Mouse (Mus musculus) liver, embryonic 12.5 days (tissue): ENCODE results near the gene Prkg1. TPM values are rescaled to one million over a fixed set of nuclear protein-coding genes. Genes with fewer than 3 reads are reported as not detected.
"Not testable (repeated sequence)": the region's sequence is repeated elsewhere in the genome, so short reads cannot be mapped to it uniquely, and the experiment has no call there.

Experiments used
- ATAC-seq: fragments of 200-750 bp; cut with Nextera tagmentation; 2 replicates; pipeline ENCODE4 v1.8.0; 2017; ENCODE audit warnings: moderate number of reproducible peaks, mild to moderate bottlenecking, moderate library complexity
- H3K27ac ChIP-seq: fragments of 300-500 bp; sonication (generic); 2 replicates; pipeline ENCODE4 v1.5.1; 2016; ENCODE audit warnings: mild to moderate bottlenecking
- H3K27me3 ChIP-seq: fragments of 300-500 bp; sonication (generic); replicated peaks from 2 replicates; pipeline ENCODE4 v1.6.1; 2016; ENCODE audit warnings: mild to moderate bottlenecking, moderate library complexity
- H3K36me3 ChIP-seq: fragments of 300-500 bp; sonication (generic); 2 replicates; pipeline ENCODE4 v1.6.1; 2016; ENCODE audit warnings: mild to moderate bottlenecking, moderate library complexity
- H3K4me1 ChIP-seq: fragments of 300-500 bp; sonication (generic); 2 replicates; pipeline ENCODE4 v1.6.1; 2016
- H3K4me2 ChIP-seq: fragments of 300-500 bp; sonication (generic); 2 replicates; pipeline ENCODE4 v1.6.1; 2016; ENCODE audit warnings: mild to moderate bottlenecking, moderate library complexity
- H3K4me3 ChIP-seq: fragments of 300-500 bp; sonication (generic); 2 replicates; pipeline ENCODE4 v1.5.1; 2016; ENCODE audit warnings: mild to moderate bottlenecking, moderate library complexity
- H3K9ac ChIP-seq: fragments of 300-500 bp; sonication (generic); 2 replicates; pipeline ENCODE4 v1.6.1; 2016; ENCODE audit warnings: mild to moderate bottlenecking, moderate library complexity
- H3K9me3 ChIP-seq: fragments of 300-500 bp; sonication (generic); replicated peaks from 2 replicates; pipeline ENCODE4 v1.6.1; 2016; ENCODE audit warnings: mild to moderate bottlenecking, moderate library complexity
- WGBS: fragments of 180-500 bp; shearing (Covaris S2); methylation state at CpG from one replicate; pipeline ENCODE4 v1.1.7; 2016; ENCODE audit not compliant: insufficient replicate concordance; 5-methylcytosine and 5-hydroxymethylcytosine counted together
- polyA plus RNA-seq: library from polyadenylated mRNA; unstranded; fragments of >200 nt; fragmentation: Nextera tagmentation; extraction: Ambion mirVana; gene quantifications from 2 replicates; pipeline ENCODE4 v1.2.1, GENCODE M21; 2016

The Prkg1 gene
- polyA plus RNA-seq, 1 experiment from 2014 or later = 1.4 TPM

DNA sequence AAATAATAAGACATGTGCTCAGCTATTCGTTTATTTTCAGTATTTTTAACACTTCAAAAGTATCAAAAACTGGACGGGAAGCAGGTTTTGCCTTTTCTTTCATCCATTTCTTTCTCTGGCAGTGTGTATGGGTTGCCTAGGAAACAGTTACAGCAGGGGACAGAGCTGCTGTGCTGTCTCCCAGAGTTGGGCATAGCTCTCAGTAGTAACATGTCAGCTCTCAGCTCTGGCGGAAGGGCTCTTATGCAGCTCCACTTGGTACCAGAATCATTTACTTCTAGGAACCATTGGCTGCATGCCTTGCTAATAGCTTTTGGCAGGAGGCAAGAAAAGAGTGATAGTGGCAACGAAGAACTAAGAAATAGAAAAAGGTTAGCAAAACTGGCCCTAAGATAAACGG lies 381.0 kb downstream of the Prkg1 start:
- H3K9ac ChIP-seq = no peak overlapping the region
- no peak overlapping the region for H3K27ac ChIP-seq
- no peak overlapping the region for H3K4me2 ChIP-seq
- H3K9me3 ChIP-seq = no peaks in the 10 kb centered on the region
- no peaks in the 10 kb centered on the region for H3K36me3 ChIP-seq
- no peak for ATAC-seq
- no peaks in the 10 kb centered on the region for H3K27me3 ChIP-seq
- H3K4me1 ChIP-seq = no peaks in the 10 kb centered on the region
- no peak overlapping the region for H3K4me3 ChIP-seq
- 64% methylated on average over 5 of the region's 5 CpGs for WGBS

DNA sequence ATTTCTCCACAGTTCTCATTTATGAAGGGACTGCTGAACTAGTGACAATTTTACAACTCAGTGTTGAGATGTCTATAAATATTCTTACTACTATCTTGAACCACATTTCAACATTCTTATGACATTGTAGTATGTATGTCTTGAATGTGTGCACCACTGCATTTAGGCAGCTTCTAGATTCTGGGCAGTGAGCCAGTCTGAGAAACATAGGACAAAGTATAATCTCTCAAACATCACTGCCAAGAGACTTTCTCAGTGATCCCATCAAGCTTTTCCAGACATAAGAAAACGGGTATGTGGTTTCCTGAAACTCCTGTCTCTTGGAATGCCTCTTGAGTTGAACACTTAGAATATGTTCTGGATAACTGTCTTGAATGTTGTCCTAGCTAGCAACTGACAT lies 394.7 kb downstream of the Prkg1 start:
- Histone ChIP-seq H3K4me3 (no peak overlapping the region), H3K27ac (no peak overlapping the region), H3K4me1 (no peaks in the 10 kb centered on the region), H3K4me2 (no peak overlapping the region), H3K9me3 (no peaks in the 10 kb centered on the region), H3K27me3 (no peaks in the 10 kb centered on the region), H3K9ac (no peak overlapping the region), H3K36me3 (no peaks in the 10 kb centered on the region)
- no peak for ATAC-seq
- 44% methylated on average over 1 of the region's 1 CpGs for WGBS

DNA sequence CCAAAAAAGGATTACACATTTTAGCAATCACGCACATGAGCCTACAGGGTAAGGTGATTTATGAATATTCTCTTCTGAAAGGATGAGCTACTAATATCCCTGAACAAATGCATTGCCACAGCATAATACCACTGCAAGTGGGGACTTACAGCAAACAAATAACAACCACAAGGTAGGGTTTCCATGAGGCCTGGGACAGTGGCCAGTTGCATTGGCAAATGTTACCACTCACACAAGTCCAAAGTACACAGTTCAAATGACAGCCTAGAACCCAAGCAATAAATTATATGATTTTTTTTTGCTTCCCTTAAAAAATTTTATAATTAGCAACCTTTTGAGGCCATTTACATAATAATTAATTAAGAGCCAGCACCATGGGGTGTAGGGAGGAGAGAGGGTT lies 395.7 kb downstream of the Prkg1 start:
- Histone ChIP-seq H3K4me3 (no peak overlapping the region), H3K4me1 (no peaks in the 10 kb centered on the region), H3K27ac (no peak overlapping the region), H3K9ac (no peak overlapping the region), H3K9me3 (no peaks in the 10 kb centered on the region), H3K4me2 (no peak overlapping the region), H3K27me3 (no peaks in the 10 kb centered on the region), H3K36me3 (no peaks in the 10 kb centered on the region)
- ATAC-seq = no peak
- WGBS = 84% methylated on average over 1 of the region's 1 CpGs

DNA sequence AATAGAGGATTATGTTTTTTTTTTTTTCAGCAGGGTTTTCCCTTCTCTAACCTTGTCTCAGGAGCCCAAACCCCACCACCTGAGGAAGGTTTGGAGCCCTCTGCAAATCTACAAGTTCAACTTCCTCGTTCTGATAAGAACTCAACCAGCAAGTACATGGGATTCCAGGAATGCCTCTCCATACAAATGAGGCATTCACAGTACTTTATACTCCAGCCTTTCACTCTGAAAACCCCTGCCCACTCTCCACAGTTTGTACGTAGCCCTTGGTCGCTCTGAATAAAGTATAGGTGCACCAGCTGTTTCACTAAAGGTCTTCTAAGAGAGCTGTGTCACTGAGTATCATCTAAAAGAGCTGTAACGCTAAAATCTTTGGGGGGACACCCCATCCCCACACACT lies 402.8 kb downstream of the Prkg1 start:
- no peaks in the 10 kb centered on the region for H3K27me3 ChIP-seq
- no peak for ATAC-seq
- H3K27ac ChIP-seq = no peak overlapping the region
- H3K36me3 ChIP-seq = no peaks in the 10 kb centered on the region
- no peak overlapping the region for H3K4me2 ChIP-seq
- no peak overlapping the region for H3K4me3 ChIP-seq
- H3K9ac ChIP-seq = no peak overlapping the region
- no peaks in the 10 kb centered on the region for H3K4me1 ChIP-seq
- H3K9me3 ChIP-seq = no peaks in the 10 kb centered on the region
- WGBS = 52% methylated on average over 4 of the region's 4 CpGs

DNA sequence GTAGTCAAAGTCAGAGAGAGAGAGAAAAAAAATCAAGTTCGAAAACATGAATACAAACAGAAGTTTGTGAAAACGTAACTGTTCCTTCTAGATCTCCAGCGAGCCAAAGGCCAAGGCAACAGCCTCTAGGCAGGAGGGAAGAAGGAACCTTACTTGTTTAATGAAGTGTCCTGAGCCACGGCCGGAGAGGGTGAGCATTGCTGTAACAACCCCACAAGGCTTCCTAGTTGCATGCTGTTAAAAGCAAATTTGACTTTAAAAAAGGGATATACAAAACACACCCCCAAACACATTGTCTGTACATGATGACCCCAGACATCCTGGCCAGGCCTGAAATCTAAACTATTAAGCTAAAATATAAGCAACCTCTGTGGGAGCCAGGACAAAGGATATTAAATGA lies 403.3 kb downstream of the Prkg1 start:
- no peaks in the 10 kb centered on the region for H3K27me3 ChIP-seq
- H3K36me3 ChIP-seq = no peaks in the 10 kb centered on the region
- no peak for ATAC-seq
- no peaks in the 10 kb centered on the region for H3K4me1 ChIP-seq
- no peak overlapping the region for H3K9ac ChIP-seq
- 61% methylated on average over 5 of the region's 5 CpGs for WGBS
- no peak overlapping the region for H3K27ac ChIP-seq
- H3K4me3 ChIP-seq = no peak overlapping the region
- H3K9me3 ChIP-seq = no peaks in the 10 kb centered on the region
- no peak overlapping the region for H3K4me2 ChIP-seq

DNA sequence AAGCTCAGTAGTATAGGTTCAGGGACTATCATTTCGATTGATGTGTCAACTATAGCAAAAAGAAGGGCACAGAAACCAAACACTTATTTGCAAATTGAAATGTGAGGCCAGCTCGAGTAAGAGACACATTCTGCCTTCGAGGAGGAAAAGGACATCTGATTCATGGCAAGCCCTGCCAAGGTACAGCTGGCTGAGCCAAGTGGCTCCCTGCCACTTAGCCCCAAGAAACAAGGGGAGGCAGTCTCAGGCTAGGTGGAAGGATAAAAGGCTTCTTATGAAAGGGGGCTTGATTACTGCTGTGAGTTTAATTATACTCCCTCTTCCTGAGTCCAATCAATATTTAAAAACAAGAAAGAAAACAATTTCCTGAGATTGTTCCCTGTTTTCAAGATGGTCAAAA lies 403.7 kb downstream of the Prkg1 start:
- no peaks in the 10 kb centered on the region for H3K9me3 ChIP-seq
- H3K27me3 ChIP-seq = no peaks in the 10 kb centered on the region
- H3K9ac ChIP-seq = no peak overlapping the region
- no peaks in the 10 kb centered on the region for H3K4me1 ChIP-seq
- no peak overlapping the region for H3K4me3 ChIP-seq
- no peak overlapping the region for H3K27ac ChIP-seq
- no peak overlapping the region for H3K4me2 ChIP-seq
- 47% methylated on average over 3 of the region's 3 CpGs for WGBS
- H3K36me3 ChIP-seq = no peaks in the 10 kb centered on the region
- no peak for ATAC-seq

DNA sequence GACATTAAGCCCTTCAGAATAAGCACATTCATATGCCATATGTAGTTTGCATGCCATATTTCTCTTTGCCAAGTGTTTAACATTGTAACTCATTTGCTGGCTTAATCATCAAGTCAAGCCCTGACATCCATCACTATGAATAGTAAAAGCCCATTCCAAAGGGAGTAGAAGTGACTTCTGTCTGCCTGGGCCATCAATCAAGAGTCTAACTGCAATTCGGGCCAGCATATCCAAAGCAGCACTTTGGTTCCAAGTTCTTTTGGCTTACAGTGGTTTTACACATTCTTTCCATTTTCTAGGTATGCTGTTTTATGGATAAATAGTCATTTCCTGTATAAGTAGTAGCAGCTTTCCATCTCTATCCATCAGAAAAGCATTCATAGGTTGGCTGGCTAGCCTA lies 409.9 kb downstream of the Prkg1 start:
- 61% methylated on average over 1 of the region's 1 CpGs for WGBS
- H3K27ac ChIP-seq = no peak overlapping the region
- H3K9ac ChIP-seq = no peak overlapping the region
- no peak overlapping the region for H3K4me2 ChIP-seq
- H3K4me3 ChIP-seq = no peak overlapping the region
- H3K27me3 ChIP-seq = no peaks in the 10 kb centered on the region
- no peaks in the 10 kb centered on the region for H3K9me3 ChIP-seq
- H3K36me3 ChIP-seq = no peaks in the 10 kb centered on the region
- no peaks in the 10 kb centered on the region for H3K4me1 ChIP-seq
- ATAC-seq = no peak

DNA sequence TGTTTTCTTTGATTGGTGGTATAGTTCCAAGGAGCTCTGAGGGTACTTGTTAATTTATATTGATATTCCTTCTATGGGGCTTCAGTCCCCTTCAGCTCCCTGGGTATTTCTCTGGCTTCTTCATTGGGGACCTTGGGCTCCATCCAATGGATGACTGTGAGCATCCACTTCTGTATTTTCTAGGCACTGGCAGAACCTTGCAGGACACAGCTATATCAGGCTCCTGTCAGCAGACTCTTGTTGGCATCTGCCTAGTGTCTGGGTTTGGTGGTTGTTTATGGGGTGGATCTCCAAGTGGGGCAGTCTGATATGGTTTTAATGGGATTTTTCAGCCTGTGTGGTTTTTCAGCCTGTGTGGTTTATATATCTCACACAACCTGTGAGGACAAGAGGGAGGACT lies 412.0 kb downstream of the Prkg1 start:
- H3K4me3 ChIP-seq, H3K4me2 ChIP-seq, H3K27ac ChIP-seq, ATAC-seq, H3K27me3 ChIP-seq, H3K36me3 ChIP-seq, H3K9me3 ChIP-seq, H3K4me1 ChIP-seq, H3K9ac ChIP-seq: not testable (repeated sequence)

DNA sequence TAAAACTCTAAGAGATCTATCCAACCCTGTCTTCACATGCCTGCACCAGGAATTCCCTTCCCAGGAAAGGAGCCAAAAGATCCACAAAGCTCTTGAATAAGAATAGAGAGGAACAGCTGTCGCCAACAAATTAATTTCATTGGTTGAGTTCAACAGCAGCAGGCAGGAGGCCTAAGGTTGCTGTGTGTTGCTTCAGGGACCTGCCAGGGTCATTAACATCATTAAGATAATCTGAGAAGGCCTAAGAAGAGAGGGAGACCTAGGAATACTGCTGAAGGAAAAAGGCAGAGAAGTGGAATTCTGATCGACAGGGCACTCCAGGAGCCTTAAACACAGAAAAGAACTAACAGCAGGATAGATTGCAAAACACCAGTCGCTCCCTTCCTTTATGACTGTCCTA lies 413.0 kb downstream of the Prkg1 start:
- H3K27me3 ChIP-seq = no peaks in the 10 kb centered on the region
- H3K9me3 ChIP-seq = no peaks in the 10 kb centered on the region
- no peak overlapping the region for H3K4me3 ChIP-seq
- no peaks in the 10 kb centered on the region for H3K36me3 ChIP-seq
- H3K4me1 ChIP-seq = no peaks in the 10 kb centered on the region
- H3K4me2 ChIP-seq = no peak overlapping the region
- no peak overlapping the region for H3K9ac ChIP-seq
- H3K27ac ChIP-seq = no peak overlapping the region
- no peak for ATAC-seq
- 49% methylated on average over 3 of the region's 3 CpGs for WGBS

DNA sequence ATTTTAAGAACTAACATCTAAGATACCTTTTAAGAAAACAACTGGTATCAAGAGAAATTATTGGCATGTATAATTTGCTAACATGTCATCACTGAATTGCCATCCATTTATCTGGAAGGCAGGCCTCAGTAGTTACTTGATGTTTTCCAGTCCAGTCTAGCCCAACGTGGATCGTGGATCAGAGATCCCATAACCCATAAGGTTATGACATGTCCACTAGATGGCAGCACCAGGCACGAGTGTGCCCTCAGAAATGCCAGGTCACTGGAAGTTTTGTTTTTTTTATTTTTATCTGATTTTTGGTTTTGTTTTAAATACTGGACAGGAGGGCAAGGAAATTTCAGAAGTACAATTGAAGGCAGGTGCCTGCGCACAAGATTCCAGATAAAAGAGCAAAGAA lies 422.7 kb downstream of the Prkg1 start:
- Histone ChIP-seq H3K9me3 (no peaks in the 10 kb centered on the region), H3K4me3 (no peak overlapping the region), H3K4me1 (peaks cover 14% of the 10 kb centered on the region), H3K36me3 (no peaks in the 10 kb centered on the region), H3K27ac (no peak overlapping the region), H3K27me3 (no peaks in the 10 kb centered on the region), H3K4me2 (no peak overlapping the region), H3K9ac (no peak overlapping the region)
- ATAC-seq = no peak
- WGBS = 20% methylated on average over 4 of the region's 4 CpGs

DNA sequence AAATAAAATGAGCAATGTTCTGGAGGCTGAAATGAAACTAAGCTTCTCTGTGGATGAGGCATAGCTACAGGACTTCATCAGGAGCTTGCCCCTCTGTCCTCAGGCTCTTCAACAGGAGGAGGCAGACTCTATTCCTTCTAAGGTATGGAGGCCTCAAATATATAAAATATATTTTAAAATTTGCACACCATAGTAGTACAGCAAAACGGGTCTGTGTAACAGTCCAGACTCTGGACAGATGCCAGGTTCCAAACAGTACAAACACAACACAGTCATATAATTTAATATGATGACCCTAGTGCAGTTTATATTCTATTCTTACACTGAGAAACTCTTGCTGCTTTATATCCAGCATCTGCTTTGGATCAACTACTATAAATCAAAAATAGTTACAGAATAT lies 423.9 kb downstream of the Prkg1 start:
- Histone ChIP-seq H3K4me1 (peaks cover 21% of the 10 kb centered on the region), H3K27ac (no peak overlapping the region), H3K27me3 (no peaks in the 10 kb centered on the region), H3K4me3 (no peak overlapping the region), H3K9ac (no peak overlapping the region), H3K9me3 (no peaks in the 10 kb centered on the region), H3K36me3 (no peaks in the 10 kb centered on the region), H3K4me2 (no peak overlapping the region)
- no peak for ATAC-seq
- WGBS = 47% methylated on average over 1 of the region's 1 CpGs

DNA sequence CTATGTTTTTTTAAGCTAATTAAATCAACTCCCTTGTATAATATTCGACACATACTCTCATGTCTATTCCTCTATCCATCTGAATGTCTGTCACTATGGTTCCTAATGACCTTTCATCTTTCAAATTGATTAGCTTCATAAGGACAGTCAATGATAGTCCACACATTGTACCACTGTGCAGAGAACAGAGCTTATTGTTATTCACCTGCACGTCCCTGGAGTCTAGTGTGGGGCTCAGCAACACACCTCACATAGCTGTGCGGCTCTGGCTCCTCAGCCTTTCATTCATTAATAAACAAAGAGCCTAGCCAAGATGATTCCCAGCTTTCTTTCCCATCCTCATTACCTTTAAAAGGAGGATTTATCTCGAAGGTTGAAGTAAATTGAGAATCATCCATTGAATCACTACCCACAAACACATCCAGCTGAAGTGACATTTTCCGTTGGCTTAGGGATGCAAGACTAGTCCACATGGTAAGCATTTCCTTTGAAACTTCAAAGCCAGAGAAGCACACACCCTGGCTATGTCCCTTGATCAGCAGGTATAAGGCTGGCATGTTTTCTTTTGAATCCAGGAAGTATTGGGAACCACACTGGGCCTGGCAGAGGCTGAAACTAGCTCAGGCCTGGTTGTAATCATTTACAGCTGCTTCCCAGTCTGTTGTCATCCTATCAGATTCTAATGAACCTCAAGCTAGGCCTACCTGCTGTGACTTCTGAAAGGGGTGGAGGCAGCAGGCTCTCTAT lies 426.3 kb downstream of the Prkg1 start:
- H3K9ac ChIP-seq = no peak overlapping the region
- H3K9me3 ChIP-seq = no peaks in the 10 kb centered on the region
- no peaks in the 10 kb centered on the region for H3K36me3 ChIP-seq
- no peaks in the 10 kb centered on the region for H3K27me3 ChIP-seq
- ATAC-seq = no peak
- no peak overlapping the region for H3K4me2 ChIP-seq
- H3K4me1 ChIP-seq = peaks cover 21% of the 10 kb centered on the region
- H3K4me3 ChIP-seq = no peak overlapping the region
- 66% methylated on average over 5 of the region's 5 CpGs for WGBS
- H3K27ac ChIP-seq = no peak overlapping the region

DNA sequence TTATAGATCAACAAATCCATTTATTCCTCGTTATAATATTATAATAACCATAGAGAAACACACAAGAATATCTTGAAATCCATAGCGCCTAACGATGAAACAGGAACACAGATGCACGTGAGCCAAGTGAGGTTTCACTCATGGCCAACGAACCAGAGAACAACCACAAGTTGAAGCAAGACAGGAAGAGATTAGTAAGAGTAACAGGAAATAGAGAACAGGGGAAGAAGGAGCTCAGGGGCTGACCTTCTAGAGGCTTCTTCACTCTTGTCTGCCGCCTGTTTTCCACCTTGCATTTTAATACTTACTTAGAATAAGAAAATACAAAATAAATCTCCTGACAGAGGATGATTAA lies 427.0 kb downstream of the Prkg1 start:
- Histone ChIP-seq H3K9ac (no peak overlapping the region), H3K9me3 (no peaks in the 10 kb centered on the region), H3K36me3 (no peaks in the 10 kb centered on the region), H3K27me3 (no peaks in the 10 kb centered on the region), H3K4me2 (peak overlapping the region; percentile 42), H3K4me1 (peaks cover 21% of the 10 kb centered on the region), H3K27ac (no peak overlapping the region), H3K4me3 (no peak overlapping the region)
- ATAC-seq = no peak
- WGBS = 28% methylated on average over 6 of the region's 6 CpGs
